Mouse (Mus musculus) adrenal gland, postnatal 10 days (tissue): Measurements from ENCODE around the gene Gm9999. TPM values are rescaled to one million over a fixed set of nuclear protein-coding genes. Genes with fewer than 3 reads are reported as not detected.
A peak's percentile ranks its signal among the peaks of the same experiment; 100 is the strongest.
"Not testable (repeated sequence)": the region's sequence is repeated elsewhere in the genome, so short reads cannot be mapped to it uniquely, and the experiment has no call there.

Experiments
- DNase-seq: peaks from one replicate; pipeline ENCODE4 v3.0.0; 2021; ENCODE audit warnings: mixed read lengths
- long read RNA-seq, 2 experiments: library from polyadenylated mRNA; stranded (forward); transcript quantifications; one replicate each; pipeline ENCODE4 v2.0.0; 2021
- total RNA-seq, 2 experiments: library from RNA; stranded (reverse); gene quantifications; 2 replicates each; pipeline ENCODE4 v1.2.3; 2021

Gm9999 gene
- total RNA-seq = not detected
- long read RNA-seq, experiment 1 = 0 reads
- long read RNA-seq, experiment 2 = 0 reads

DNA sequence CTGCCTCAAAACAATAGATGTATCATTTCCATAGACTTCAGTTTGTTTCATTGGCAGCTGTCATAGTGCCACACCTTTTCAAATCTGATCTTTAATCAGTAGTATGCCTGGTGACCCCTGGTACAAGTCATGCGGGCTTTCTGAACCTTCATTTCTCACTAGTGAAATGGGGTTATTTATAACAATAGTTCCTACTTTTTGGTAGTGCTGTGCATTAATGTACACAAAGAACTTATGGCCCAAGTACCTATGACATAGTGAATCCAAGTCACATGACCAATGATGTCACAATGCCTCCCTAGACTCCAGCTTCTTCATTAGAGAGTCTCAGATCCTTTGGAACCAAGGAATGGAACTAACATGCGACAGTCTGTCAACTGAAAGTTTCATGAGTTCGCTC, at the start of gene Gm9999:
TSS of gene Gm9999 (plus strand) at position 301 of the 400 bp plus-strand sequence.
- no peak for DNase-seq

DNA sequence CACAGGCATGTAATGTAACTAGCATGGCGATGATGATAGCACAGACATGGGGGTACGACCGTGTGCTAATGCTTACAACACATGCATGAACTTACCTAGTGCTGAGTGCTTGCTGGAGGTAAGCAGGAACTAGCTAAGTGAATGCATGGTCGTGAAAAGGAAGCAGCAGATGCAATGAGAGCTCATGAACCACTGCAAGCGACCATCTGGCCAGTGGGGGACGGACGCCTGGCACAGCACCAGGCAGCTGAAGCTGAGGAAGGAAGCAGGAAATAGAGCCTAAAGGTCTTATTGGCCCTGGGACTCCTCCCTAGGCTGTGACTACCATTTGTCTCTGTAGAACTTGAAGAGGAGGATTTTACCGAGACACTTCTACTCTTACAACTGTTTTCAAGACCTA, 48.6 kb upstream of the Gm9999 start:
- DNase-seq = no peak

DNA sequence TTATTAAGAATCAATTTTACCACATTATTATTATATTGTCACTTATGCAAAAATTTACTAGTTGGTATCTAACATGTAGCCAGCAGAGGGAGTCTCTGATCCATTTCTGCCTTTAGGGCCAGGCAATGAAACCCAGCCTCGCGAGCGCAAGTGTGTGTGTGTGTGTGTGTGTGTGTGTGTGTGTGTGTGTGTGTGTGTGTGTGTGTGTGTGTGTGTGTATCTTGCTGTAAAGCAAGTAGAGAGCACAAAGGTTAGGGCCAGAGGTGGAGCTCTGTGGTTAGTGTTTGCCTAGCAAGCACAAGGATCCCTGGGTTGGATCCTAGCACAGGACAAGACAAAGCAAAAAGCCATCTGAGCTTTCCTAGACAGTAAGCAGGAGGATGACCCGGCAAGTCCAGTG, 47.5 kb upstream of the Gm9999 start:
- DNase-seq = peak; percentile 41

DNA sequence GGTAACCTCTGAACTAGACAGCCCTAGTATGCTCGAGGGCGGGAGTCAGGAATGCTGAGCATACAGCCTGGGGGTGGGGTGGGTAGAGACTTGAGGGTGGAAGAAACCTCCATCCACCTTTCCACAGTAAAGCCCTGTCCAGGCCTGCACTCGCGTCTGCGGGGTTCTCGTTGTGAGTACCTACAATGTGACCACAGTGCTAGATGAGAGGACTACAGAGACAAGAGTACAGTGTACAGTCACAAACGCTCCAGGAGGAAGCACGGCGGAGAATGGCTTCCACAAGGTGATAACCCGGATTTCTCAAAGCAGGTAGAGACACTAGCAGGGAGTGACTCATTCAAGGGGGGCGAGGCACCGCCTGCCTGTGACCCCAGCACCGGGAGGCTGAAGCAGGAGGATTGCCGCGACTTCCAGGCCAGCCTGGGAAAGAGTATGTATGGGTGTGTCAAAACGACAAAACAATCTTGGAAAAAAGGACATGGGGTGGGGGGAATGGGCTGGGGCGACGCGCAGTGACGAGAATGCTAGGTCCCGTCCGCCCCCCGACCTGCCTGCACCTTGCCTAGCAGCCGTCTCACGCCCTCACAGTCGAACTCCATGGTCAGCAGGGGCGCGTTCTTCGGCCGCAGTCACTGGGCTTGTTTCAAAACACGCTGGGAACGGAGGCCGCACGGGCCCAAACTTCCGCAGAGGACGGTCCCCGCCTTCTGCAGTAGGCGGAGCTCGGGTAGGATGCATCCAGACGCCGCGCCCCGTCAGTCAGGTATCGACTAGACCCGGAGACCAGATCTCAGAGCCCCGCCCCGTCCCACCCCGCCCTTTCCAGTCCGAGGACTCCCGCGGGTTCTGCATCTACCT, 25.3 kb upstream of the Gm9999 start, which contains the start of gene Uevld:
TSS of gene Uevld (minus strand) at position 697 of the 861 bp plus-strand sequence.
- DNase-seq = peak; percentile 98

DNA sequence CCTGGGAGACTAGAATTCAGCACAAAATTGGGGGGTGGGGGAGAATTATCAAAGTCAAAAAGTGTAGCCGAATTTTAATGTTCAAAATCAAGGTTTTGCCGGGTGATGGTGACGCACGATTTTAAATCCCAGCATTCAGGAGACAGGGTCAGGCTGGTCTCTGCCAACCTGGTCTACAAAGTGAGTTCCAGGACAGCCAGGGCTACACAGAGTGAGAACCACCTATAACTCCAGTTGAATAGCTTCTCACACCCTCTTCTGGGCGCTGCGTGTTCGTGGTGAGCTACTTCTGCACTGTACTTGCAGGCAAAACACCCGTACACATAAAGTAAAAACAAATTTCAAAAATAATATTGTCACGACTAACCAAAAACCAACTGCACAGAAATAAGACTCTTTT, 24.5 kb upstream of the Gm9999 start:
- no peak for DNase-seq

DNA sequence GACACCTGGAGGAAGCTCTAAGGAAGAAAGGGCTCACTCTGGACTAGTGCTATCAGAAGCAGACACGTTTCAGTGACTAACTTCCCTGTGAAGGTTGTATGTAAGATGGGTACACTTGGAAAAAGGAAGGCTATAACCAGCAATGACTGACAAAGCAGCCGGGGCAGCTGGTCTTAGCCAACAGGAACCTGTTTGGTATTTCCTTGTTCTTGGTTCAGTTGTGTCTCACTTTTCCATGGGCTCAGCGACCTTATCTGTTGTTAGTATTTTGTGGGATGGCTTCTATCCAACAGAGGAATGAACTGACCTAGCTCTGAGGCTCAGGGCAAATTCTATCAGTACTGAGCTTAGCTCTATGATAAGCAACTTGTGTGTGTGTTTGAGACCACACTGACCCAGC, 22.4 kb upstream of the Gm9999 start:
- DNase-seq = no peak

DNA sequence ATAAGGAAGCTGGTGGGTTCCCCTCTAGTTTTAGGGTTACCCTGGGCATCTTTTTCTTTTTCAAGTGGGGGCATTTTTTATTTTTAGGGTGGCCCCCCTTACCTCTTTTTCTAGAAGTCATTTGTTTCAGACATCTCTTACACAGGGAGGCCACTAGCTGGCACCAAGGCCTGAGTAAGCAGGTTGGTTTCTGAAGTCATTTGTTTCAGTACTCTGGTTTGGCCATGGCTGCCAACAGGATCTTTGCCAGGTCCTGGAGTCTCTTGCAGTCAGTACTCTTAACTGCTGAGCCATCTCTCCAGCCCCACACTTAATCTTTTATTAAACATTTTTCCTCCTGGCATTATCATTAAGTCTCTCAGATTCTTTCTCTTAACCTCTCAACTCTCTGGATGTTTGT, 21.2 kb upstream of the Gm9999 start:
- DNase-seq = peak; percentile 42

DNA sequence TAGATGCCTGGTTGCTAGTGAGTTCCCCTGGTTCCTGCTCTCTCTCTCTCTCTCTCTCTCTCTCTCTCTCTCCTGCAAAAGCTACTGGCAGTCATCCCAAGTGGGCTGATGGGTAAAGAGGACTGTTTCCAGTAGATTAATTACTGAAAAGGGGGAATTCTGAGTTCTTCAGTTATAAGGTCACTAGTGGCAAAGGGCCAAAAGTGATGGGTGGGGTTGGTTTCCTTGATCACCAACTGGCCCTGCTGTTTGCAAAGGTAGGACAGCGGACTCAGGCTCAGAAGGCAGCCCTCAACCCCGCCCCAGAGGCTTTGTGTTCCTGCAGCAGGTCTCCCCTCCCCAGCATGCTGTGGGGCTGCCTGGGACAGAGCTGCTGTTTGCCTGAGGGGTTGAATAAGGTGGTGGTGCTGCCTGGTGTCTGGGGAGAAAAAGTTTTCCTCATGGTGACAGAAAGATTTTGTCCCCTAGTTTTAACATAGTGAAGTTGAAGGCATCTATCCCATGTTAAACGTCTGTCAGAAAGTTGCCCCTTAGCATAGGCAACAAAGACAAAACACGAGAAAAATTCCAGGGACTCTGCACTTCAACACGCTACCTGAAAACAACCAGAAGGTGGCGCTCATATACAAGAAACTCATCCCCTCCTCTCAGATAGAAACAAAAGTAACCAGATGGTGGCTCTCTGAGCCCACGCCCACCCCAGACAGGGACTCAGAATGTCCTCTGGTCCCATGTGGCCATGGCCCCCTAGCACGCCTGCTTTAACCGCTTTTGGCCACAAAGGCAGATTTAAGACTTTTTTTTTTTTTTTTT, 20.4 kb upstream of the Gm9999 start:
- peak; percentile 71 for DNase-seq

DNA sequence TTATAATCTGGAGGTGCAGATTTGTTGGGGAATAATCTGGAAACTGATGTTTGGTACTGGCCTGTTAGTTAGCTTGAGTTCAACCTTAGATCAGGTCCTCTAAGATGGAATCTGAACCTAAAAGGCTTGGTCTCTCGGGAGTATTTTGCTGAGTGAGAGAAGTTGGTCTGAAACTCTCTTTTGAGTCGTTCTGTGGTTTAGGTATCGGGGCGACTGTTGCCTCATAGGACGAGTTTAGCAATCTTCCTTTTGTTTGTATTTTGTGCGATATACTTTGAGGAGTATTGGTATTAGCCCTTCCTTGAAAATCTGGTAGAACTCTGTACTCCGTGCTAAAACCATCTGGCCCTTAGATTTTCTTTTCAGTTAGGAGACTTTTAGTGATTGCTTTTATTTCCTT, 19.3 kb upstream of the Gm9999 start:
- no peak for DNase-seq

DNA sequence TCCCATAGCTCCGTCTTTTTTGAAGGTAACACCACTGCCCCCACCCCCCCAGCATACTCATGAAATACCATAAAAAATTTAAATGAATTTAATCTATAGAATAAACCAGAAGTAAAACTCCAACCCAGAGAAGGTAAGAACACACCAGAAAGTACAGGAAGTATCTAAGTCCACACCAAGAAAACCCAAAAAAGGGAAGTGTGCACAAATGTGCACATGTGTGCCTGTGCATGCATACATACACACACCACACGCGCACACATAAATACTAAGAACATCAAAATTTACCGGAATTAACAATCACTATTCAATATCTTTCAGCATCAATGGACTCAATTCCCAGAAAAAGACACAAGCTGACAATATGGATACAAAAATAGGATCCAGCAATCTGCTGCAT, 13.5 kb upstream of the Gm9999 start:
- DNase-seq = no peak

DNA sequence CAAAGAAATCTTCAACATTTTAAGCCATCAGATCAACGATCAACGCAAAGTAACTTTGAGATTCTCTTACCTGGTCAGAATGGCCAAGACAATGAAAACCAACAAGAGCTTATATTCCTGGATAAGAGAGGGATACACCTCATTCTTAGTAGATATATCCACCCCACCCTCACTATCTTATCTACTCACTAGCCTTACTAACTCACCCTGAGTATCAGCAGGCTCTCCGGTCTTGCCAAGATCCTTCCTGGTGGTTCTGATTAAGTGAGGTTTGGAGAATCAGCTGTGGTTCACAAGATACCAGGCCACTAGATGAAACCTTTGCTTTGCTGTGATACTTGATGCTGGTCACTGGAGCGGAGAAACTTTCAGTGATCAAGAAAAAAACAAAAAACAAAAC, 8.7 kb upstream of the Gm9999 start:
- DNase-seq = no peak

DNA sequence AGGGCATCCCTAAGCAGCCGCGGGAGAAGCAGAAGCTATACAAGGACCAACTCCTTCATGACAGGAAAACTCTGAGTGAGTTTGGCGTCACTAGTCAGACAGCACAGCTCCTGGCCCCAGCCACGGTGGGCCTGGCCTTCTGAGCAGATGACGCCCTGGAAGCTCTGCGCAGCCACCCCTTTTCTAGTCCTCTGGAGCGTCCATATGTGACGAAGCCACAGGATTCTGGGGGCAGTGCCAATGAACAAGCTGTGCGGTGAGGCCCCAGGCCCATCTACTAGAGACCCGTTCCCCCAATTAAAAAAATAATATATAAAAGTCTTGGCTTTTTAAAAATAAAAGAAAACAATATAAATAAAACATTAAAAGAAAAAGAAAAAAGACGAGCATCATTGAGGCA, 7.9 kb upstream of the Gm9999 start:
- no peak for DNase-seq

DNA sequence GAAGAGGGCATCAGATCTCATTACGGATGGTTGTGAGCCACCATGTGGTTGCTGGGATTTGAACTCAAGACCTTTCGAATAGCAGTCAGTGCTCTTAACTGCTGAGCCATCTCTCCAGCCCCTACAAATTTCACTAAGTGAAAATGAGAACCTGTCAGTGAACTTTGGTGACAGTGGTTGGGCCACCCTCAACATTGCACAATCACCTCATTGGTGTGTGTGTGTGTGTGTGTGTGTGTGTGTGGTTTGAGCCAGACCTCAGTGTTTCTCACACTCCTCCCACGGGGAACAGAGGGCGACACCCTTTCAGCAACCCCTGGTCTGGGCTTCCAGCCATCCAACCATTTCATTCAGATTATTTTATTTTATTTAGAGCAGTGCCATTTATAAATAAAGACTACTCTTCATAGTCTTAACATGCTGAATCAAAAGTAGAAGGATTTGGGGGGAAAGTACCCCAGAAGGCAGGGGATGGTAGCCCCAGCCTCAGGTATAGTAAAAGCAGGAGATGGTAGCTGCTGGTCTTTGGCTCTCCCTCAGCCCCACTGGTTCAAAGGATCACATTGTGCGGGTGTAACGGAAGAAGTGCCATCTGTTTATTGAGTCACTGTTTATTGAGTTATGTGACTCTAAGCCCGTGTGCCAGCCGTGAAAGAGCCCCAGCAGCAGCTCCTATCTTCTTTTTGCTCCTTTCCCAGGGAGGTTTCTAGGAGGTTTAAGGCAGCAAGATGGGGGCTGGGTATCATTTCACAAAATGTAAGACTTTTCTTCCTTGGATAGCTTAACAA, 2.5 kb downstream of the Gm9999 start:
- peak; percentile 37 for DNase-seq

DNA sequence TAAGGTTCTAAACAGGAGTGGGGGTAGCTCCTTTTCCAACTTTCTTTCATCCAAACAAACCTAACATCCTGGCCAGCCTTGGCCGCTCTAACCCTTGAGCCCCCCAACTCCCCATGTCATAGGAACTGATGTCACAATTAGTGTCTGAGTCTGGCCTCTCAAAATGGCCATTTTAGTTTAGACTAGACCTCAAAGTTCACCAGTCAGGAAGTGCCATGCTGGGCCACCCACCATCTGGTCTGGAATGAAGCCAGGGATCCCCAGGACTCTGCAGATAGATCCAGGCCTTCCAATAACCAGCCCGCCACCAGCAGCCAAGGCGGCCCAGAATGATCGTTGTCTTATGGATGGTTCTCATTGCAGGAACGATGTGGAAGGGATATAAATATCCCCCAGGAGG, 3.3 kb downstream of the Gm9999 start:
- no peak for DNase-seq

DNA sequence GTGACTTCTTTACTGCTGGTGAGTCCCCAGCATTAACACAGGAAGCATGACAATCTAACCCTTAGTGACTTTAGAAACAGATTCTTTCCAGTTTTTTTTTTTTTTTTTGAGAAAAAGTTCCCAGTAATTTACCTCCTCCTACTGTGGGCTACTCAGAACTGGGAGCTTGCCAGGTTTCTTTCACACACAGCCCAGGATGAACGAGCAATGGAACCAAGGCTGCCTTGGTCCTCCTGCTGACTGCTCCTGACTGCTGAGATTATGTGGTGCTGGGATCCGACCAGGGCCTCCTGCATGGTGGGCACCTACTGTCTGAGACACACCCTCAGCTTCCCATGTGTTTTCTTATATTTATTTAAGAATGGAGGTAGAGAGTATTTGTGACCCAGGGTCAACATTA, 3.7 kb downstream of the Gm9999 start:
- DNase-seq = no peak

DNA sequence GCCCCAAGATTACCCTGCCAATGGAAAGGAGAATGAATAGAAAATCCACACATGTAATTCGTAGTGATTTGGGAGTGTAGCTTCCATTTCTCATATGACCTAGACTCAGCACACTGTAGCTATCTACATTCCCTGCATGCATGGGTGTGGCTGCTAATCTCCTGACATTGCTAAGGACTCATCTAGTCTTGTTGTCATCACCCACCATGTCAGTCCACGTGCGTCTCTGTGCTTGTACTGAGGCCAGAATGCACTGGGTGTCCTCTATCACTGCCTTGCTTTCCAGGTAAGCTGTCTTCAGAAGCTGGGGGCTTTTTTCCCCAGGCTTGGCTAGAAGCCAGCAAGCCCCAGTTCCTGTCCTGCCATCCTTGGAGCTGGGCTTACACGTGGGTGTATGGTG, 6.0 kb downstream of the Gm9999 start:
- DNase-seq = not testable (repeated sequence)

DNA sequence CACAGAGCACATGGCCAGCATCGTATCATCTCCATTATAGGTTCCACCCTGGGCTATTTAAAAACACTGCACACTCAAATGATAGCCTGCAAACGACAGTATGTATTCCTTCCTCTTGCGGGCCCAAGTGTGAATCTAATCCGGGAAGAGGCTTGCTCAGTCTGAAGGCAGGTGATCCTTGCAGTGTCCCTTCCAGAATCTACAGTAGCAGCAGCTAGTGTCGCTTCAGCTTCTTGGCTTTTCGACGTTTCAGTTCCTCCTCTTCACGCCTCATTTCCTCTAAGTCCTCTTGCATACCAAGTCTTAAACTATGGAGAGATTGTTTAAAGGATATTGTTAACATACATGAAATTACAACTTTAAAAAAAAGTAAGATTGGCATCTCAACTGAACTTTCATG, 9.7 kb downstream of the Gm9999 start:
- DNase-seq = no peak

DNA sequence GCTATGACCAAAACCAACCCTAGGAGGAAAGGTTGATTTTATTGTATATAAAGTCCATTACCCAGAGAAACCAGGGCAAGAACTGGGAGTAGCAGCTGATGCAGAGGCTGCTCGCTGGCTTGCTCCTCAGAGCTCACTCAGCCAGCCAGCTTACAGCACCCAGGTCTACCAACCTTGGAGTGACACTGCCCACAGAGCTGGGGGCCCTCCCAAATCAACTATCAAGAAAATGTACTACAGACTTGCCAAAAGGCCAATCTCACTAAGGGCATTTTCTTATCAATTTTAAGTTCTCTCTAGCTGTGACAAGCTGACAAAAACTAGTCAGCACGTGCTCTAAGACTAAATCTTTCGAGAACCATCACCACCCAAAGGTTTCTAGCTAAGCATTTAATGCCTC, 12.2 kb downstream of the Gm9999 start:
- no peak for DNase-seq

DNA sequence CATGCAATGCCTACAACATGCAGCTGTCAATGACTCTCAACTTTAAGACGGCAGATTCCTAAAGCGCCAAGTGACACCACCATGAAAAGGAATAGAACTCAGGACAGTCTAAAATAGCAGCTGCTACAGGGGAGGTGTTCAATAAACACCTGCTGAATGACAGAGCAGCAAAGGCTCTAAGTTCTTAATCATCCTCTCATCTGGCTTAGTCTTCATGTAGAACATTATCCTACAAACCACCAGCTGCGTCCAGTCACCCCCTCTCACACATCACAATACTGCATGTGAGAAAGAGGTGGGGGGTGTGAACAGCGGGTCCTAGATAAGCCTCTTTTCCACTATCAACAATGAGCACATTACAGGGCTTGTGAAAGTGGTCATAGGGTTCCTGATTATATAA, 13.6 kb downstream of the Gm9999 start:
- no peak for DNase-seq

DNA sequence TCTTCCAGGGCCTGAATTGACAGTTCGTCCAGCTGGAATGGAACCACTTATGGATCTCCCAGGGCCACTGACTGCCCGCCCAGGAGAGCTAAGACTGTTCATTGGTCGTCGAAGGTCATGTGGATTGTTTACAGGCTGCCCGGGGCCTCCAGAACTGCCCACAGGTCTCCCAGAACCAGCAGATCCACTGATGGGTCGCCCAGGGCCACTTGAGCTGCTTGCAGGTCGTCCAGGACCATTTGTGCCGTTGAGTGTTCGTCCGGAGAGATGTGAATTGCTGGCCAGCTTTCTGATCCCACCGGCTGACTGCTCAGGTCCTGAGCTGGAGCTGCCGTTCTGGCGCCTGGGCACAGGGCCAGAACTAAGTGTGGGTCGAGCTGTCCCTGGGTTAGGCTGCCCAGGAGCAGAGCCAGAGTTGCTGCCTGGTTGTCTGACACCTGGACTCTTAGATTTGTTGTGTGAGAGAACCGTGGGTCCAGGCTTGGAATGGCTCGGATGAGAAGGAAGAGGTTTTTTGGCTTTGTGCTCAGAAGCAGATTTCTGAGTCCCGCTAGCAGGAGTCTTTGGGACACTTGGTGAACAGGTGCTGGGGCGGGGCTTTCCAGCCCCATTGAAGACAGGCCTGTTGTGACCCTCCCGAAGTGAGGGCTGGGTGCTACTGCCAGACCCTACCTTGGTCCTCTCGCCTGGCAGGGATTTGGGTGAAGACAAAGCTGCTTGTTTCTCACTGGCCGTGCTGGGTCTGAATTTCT, 14.4 kb downstream of the Gm9999 start:
- peak; percentile 42 for DNase-seq

DNA sequence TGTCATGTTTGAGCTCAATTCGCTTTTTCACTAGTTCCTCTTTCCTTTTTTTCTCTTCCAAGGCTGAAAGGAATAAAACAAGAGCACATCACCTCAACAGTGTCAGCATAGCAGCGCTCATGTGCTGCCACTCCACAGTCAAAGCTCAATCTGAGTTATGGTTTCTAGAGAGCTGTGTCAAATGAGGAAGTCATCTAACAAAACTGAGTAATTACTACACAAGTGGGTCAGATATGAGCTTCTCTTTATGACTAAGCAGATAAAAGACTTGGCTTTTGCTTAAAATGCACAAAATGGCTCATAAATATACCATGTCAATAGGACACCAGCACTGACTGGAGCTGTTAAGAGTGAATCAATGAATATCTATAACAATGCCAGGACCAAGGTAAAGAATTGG, 15.6 kb downstream of the Gm9999 start:
- DNase-seq = no peak
